Mouse (Mus musculus) lung, adult 2 months (tissue): ENCODE results near the gene Plpp2.

Source experiments
- CTCF ChIP-seq: fragments of 200-500 bp; IDR thresholded peaks from 2 replicates; pipeline ENCODE4 v1.5.1; 2011; ENCODE audit warnings: mild to moderate bottlenecking, low read length, control low read depth; ENCODE audit not compliant: insufficient read depth
- POLR2A ChIP-seq: fragments of 200-500 bp; IDR thresholded peaks from 2 replicates; pipeline ENCODE4 v1.6.1; 2011; ENCODE audit warnings: low read depth, mild to moderate bottlenecking, control low read depth, low read length, borderline replicate concordance; ENCODE audit errors: extremely low read depth

DNA sequence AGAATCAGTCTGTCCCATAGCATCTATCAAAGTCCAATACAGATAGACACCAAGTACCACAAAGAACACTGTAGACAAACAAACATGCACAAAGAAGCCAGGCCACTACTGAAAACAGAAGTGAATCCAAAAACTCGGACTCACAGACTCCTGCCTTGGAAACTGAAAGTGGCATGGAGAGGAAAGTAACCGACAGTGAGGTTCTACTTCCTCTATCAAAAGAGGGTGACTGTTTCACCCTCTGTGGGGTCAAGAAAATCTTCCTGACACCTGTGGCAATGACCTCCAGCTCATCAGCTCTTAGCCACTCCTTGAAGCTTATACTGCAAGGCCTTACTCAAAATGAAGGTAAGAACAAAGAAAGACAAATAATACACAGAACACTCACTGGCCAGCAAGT is 26.9 kb downstream of the Plpp2 start:
- TF ChIP-seq POLR2A (no peak), CTCF (no peak)
